Mouse (Mus musculus): ENCODE data around the gene Scg2. TPM values are rescaled to one million over a fixed set of nuclear protein-coding genes. Genes with fewer than 3 reads are reported as not detected.

Scg2 gene
- polyA plus RNA-seq, 1 experiment from 2014 or later, result 56.1 TPM

GRCm38 (mm10) chr1:79436671-79437070, 3.2 kb downstream of the Scg2 start:
- no peak for ATAC-seq
- no peak overlapping the region for H3K27ac ChIP-seq
- 89% methylated on average over 8 of the region's 8 CpGs for WGBS

DNA sequence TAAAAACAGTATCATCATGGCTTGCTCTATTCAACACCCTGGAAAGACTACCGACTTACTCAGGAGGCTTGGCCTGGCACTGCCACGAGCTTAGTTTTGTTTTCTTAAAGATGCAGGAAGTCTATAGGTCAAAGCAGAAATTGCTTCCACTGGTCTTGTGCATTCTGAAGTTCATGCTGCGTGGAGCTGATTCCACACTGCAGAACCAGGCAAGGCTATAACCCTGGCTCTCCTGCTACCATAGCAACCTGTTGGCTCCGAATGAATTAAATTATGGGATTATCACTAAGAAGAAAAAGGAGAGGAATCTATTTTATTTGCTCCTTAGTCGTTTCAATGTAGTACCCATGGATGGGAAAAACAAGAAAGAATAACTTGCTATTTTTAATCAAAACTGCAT, 10.9 kb downstream of the Scg2 start:
- no peaks in the 10 kb centered on the region for H3K9me3 ChIP-seq
- no peak overlapping the region for H3K4me2 ChIP-seq (replicated peaks)
- no peaks in the 10 kb centered on the region for H3K4me1 ChIP-seq (replicated peaks)
- no peak overlapping the region for H3K27ac ChIP-seq
- no peaks in the 10 kb centered on the region for H3K27me3 ChIP-seq
- no peak overlapping the region for H3K4me3 ChIP-seq (replicated peaks)
- ATAC-seq, result no peak
- H3K36me3 ChIP-seq, result no peaks in the 10 kb centered on the region
- WGBS, result 15% methylated on average over 5 of the region's 5 CpGs
- no peak overlapping the region for H3K9ac ChIP-seq (replicated peaks)

More at GRCm38 (mm10) chr1:79436671-79437070, 3.2 kb downstream of the Scg2 start:
- H3K36me3 ChIP-seq, result no peaks in the 10 kb centered on the region
- H3K27me3 ChIP-seq, result no peaks in the 10 kb centered on the region
- 0 out of 2 replicates have a peak, but pooled peaks cover 2% of the 10 kb centered on the region for H3K4me1 ChIP-seq (replicated peaks)
- H3K4me2 ChIP-seq (replicated peaks), result no peak overlapping the region
- no peak overlapping the region for H3K9ac ChIP-seq (replicated peaks)
- H3K4me3 ChIP-seq (replicated peaks), result no peak overlapping the region
- no peaks in the 10 kb centered on the region for H3K9me3 ChIP-seq

GRCm38 (mm10) chr1:79415496-79415895, 24.4 kb downstream of the Scg2 start:
- no peak overlapping the region for H3K27ac ChIP-seq
- no peaks in the 10 kb centered on the region for H3K27me3 ChIP-seq
- H3K4me2 ChIP-seq (replicated peaks), result no peak overlapping the region
- H3K4me3 ChIP-seq (replicated peaks), result no peak overlapping the region
- no peaks in the 10 kb centered on the region for H3K4me1 ChIP-seq (replicated peaks)
- H3K9me3 ChIP-seq, result no peaks in the 10 kb centered on the region
- H3K36me3 ChIP-seq, result no peaks in the 10 kb centered on the region
- no peak for ATAC-seq
- no peak overlapping the region for H3K9ac ChIP-seq (replicated peaks)

DNA sequence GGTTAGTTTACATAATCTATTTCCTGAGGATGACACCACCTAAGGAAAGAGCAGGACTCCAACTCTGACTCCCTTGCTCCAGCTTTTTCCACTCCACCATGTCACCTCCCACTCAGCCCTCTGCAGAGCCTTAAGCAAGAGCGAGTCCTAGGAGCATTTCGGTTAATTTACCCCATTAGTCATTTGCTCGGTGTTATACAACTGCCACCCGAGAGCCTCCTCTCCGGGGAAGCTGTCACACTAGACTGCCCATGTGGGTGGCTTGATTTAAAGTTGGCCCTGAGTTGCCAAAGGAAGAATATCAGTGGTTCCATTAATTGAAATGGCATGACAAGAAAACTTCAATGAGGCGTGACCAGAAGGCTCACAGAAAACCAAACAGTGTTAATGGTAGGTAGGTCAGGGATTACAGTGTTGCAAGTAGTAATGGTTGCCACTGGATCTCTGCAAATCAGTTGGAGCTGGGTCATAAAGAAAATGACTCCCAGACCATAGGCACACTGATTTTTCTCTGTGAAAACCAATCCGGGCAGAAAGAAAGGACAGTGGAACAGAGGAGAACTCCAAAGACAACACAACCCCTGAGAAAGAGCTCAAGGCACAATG, 33.5 kb downstream of the Scg2 start:
- Histone ChIP-seq H3K4me2 (replicated peaks) (no peak overlapping the region), H3K9me3 (no peaks in the 10 kb centered on the region), H3K36me3 (no peaks in the 10 kb centered on the region), H3K27ac (no peak overlapping the region), H3K27me3 (no peaks in the 10 kb centered on the region), H3K9ac (replicated peaks) (no peak overlapping the region), H3K4me1 (replicated peaks) (peaks cover 3% of the 10 kb centered on the region), H3K4me3 (replicated peaks) (no peak overlapping the region)
- ATAC-seq, result no peak
- WGBS, result 82% methylated on average over 7 of the region's 7 CpGs

DNA sequence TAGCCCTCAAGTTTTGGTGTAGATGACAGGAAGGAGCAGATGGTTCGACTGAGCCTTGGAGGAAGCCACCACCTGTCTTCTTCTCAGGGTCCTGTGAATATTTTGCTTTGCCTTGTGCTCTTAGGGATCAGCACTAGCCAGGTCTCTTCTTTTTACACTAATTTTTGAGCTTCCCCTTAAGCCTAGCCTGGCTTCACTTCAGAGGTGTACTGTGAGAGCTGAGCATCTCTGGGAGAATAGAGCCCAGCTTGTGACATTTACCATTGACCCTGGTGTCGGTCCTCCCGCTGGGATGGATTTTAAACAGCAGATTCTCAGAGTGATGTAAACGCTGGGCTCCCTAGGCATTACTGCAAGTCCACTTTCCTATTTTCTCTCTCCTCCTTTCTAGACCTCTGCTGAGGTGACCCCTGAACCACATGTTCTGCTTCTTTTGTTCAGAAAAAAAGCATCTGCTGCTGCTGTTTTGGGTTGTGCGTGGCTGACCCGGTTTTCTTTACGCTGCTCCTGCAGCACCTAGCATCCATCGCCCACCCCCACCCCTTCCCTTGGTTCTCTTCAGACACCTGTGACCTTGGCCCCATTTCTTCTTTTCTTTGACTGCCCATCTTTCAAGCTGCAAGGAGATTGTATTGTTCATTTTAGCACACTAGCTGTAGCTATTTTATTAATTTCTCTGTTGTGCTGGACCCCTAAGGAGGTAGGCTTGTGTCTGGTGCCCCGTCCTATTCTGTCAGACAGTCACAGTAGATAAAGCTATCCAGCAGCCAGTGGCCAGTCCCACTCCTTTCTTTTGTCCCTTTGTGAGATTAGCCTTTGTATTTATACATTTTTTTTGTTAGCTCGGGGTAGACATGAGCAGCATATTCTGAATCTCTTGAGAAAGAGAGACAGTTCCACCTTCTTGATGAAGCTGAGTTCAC, 38.6 kb downstream of the Scg2 start:
- Histone ChIP-seq H3K4me1 (replicated peaks) (peaks cover 9% of the 10 kb centered on the region), H3K9me3 (no peaks in the 10 kb centered on the region), H3K27me3 (no peaks in the 10 kb centered on the region), H3K36me3 (no peaks in the 10 kb centered on the region), H3K4me2 (replicated peaks) (no peak overlapping the region), H3K27ac (no peak overlapping the region), H3K9ac (replicated peaks) (no peak overlapping the region), H3K4me3 (replicated peaks) (no peak overlapping the region)
- peak; percentile 69 for ATAC-seq
- 28% methylated on average over 10 of the region's 10 CpGs for WGBS

DNA sequence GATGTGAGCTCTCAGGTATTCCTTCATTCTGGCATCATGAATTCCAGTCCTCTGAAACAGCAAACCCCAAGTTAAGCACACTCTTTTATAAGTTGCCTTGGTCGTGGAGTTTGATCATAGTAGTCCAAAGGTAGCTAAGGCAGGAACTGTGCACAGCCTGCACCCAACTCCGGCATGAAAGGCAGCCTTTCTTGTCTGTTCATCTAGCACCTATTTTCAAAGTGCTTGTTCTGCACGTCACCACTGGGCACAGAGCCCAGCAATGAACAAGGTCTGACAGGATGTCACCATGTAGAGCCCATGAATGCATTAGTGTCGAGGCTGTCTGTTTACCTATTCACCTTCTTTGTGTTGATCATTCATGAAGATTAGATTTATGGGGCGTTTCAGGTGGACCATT, 39.6 kb downstream of the Scg2 start:
- ATAC-seq, result no peak
- Histone ChIP-seq H3K36me3 (no peaks in the 10 kb centered on the region), H3K4me3 (replicated peaks) (no peak overlapping the region), H3K27me3 (no peaks in the 10 kb centered on the region), H3K9ac (replicated peaks) (no peak overlapping the region), H3K4me1 (replicated peaks) (peaks cover 9% of the 10 kb centered on the region), H3K27ac (no peak overlapping the region), H3K9me3 (no peaks in the 10 kb centered on the region), H3K4me2 (replicated peaks) (no peak overlapping the region)
- 81% methylated on average over 5 of the region's 5 CpGs for WGBS

Other genes with a start within 250 kb of the Scg2 start
- 0.15 TPM in 1 of 2 replicates, not detected in the other for gene Ap1s3, start 231.9 kb upstream of the Scg2 start, polyA plus RNA-seq (2015; fragmentation: Nextera tagmentation; extraction: Ambion mirVana)